Mouse (Mus musculus) left cerebral cortex, postnatal 4 days (tissue): ENCODE measurements at regions not wholly inside any gene's neighbourhood (a gene's known extent, or its start where the extent isn't known, plus 50 kb on each side); places are given as distances from the start of the nearest gene placed in this dataset.

Source experiments
- DNase-seq: peaks from one replicate; pipeline ENCODE4 v3.0.0-alpha.2; 2022
- intact Hi-C: fragments of 180-260 bp; cut with DNase I; formaldehyde crosslinking; loops from one replicate; pipeline ENCODE4 v1.15.1; 2025

DNA sequence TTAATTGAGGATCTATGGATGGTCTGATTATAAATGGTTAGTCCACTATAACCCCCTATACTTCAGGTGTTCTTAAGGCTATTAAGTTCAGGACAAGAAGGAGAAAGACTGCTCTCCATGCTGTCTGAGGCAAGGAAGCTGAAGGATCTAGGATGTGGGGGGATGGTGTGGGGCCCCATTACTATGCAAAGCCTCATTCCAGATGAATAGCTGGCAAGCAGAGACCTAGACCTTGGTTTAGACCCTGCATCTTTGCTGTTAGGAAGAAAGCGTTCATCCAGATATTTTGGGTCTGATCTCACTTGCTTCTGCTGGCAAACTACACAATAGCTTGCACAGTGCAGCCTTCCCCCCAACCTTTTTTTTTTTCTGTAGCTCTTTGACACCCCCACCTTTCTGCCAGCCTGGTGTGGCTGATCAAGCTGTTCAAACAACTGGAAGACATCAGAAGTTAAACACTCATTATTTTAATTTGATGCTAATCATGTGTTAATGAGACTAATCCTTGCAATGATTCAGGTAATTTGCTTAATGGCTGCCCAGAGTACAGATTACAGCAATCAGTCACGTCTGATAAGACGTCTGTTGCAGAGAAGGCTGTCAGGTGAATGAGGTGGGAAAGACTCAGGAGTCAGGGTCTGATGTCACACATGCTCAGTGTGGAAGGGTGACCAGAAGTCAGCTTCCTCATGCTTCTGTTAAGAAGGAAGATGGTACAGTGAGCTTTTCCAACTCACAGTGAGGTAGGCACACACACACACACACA lies 80.9 kb upstream of the Gk2 start:
- no peak for DNase-seq
- intact Hi-C loops, result no loop called here

DNA sequence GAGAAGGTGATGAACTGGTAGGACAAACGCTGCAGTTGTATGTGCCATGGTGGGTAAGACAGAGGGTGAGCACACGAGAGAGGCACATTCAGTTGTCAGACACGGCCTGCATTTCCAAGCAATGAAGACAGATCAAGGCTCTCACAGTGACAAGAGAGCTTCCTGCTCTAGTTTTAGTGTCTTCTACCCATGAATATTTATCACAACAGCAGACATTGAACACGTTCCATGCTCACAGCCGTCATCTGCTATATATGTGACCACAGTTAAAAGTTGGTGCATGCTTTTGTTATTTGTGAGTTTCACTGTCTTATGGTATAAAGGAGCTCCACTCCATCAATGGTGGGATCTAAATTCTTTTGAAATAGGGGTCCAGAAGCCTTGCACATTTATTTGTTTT lies 76.9 kb upstream of the Gk2 start:
- DNase-seq, result no peak
- intact Hi-C loops, result no loop called here

DNA sequence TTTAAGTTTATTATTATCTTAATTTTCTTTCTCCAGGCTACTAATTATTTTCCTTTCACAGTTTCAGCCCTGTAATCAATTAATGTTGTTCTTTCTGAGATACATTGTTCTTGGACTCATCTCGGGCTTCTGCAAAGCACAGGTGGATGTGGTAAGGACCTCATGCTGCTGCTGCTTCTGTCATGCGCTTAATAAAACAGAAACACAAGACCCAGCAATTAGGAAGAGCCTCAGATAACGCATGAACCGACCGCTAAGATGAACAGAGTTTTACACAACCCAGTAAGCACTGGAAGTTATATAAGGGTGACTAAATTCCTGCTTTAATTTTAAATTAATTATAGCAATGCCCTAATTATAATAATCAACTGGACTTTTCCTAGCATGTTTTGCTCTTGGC lies 70.7 kb upstream of the Gk2 start:
- intact Hi-C loops, result no loop called here

More for the DNA sequence above, 70.7 kb upstream of the Gk2 start:
- DNase-seq, result peak; percentile 7
